In the genomic region with DNA sequence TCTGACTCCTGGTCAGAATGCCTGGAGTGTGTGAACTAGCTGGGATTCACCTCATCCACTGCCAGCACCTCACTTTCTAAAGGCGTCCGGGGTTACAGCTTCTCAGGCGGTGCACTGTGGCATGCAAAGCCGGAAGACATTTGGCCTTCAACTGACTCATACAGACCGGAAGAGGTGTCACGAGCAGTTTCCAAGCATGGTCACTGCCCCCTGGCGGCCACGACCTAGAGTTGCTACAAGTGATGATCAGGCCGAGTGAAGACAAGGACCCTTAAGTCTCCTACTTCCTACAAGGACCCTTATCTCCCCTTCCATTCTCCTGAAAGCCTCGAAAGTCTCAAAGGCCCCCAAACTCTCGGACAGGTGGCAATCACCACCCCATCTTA, we compare ENCODE assay signal across 8 mouse cellular contexts. TPM values are rescaled to one million over a fixed set of nuclear protein-coding genes. Genes with fewer than 3 reads are reported as not detected.
DNase-seq lines count a peak whose midpoint lies in the region; ATAC-seq lines count a peak whose summit lies in the region.

No protein-coding gene starts in this region.

- H3K4me2 ChIP-seq in lung, embryonic 16.5 days (ENCODE audit: low read depth, low read length) = peak overlapping the region; percentile 95

- WGBS in hindbrain, embryonic 10.5 days = under 1% methylated on average over 11 of the region's 11 CpGs
- 0% methylated on average over 11 of the region's 11 CpGs for WGBS in lung, embryonic 16.5 days

- H3K9me3 ChIP-seq in hindbrain, embryonic 10.5 days = no peaks in the 10 kb centered on the region
- no peaks in the 10 kb centered on the region for H3K9me3 ChIP-seq in lung, embryonic 16.5 days (ENCODE audit: control insufficient read depth, low read length)

- peak; percentile 92 for DNase-seq in MN1 (ENCODE audit: low spot score)
- DNase-seq in cerebellum, adult 9-10 months = peak; percentile 92
- peak; percentile 86 for DNase-seq in hindbrain, embryonic 10.5 days (ENCODE audit: low spot score)
- DNase-seq in layer of hippocampus, adult 9-11 months = peak; percentile 86
- peak; percentile 76 for DNase-seq in ovary, adult 18-20 months (ENCODE audit: low spot score)
- peak; percentile 92 for DNase-seq in thymus, postnatal 0 days (ENCODE audit: low spot score)

- no peaks in the 10 kb centered on the region for H3K27me3 ChIP-seq in hindbrain, embryonic 10.5 days (ENCODE audit: insufficient read depth, poor library complexity, severe bottlenecking)
- no peaks in the 10 kb centered on the region for H3K27me3 ChIP-seq in lung, embryonic 16.5 days (ENCODE audit: control insufficient read depth, insufficient read depth, low read depth, low read length)

- H3K9ac ChIP-seq in lung, embryonic 16.5 days (ENCODE audit: low read length) = peak overlapping the region; percentile 84

- ATAC-seq in frontal cortex, adult (ENCODE audit: low TSS enrichment) = peak; percentile 62
- ATAC-seq in lung, embryonic 16.5 days (ENCODE audit: low read depth) = peak; percentile 86

- peaks cover 26% of the 10 kb centered on the region for H3K36me3 ChIP-seq in hindbrain, embryonic 10.5 days
- peaks cover 13% of the 10 kb centered on the region for H3K36me3 ChIP-seq in lung, embryonic 16.5 days (ENCODE audit: control insufficient read depth, insufficient read depth, low read length)

- peak overlapping the region; percentile 95 for H3K27ac ChIP-seq in hindbrain, embryonic 10.5 days
- peak overlapping the region; percentile 92 for H3K27ac ChIP-seq in lung, embryonic 16.5 days (ENCODE audit: low read length)

- peak overlapping the region; percentile 80 for H3K4me3 ChIP-seq in hindbrain, embryonic 10.5 days
- peak overlapping the region; percentile 78 for H3K4me3 ChIP-seq in lung, embryonic 16.5 days (ENCODE audit: low read length)

- H3K4me1 ChIP-seq in hindbrain, embryonic 10.5 days (replicated peaks) = peaks cover 31% of the 10 kb centered on the region
- H3K4me1 ChIP-seq in lung, embryonic 16.5 days (replicated peaks; ENCODE audit: control insufficient read depth, insufficient read depth, low read length) = peaks cover 7% of the 10 kb centered on the region

RNA-seq across cellular contexts. Expression of a gene that starts 3.7 kb away (rescaled TPM):
- polyA plus RNA-seq in hindbrain, embryonic 10.5 days (2016; fragmentation: Nextera tagmentation; extraction: Ambion mirVana) = 52.9 and 56.8 TPM in 2 replicates
- polyA plus RNA-seq in lung, embryonic 16.5 days (2015; fragmentation: Nextera tagmentation; extraction: Ambion mirVana) = 49.1 and 54.6 TPM in 2 replicates
- 50.0 and 51.1 TPM in 2 replicates for polyA plus RNA-seq in thymus, postnatal 0 days (2015; fragmentation: Nextera tagmentation; extraction: Ambion mirVana)

RNA-seq across cellular contexts. Expression of a gene that starts 10.7 kb away (rescaled TPM):
- polyA plus RNA-seq in hindbrain, embryonic 10.5 days (2016; fragmentation: Nextera tagmentation; extraction: Ambion mirVana) = 65.0 and 77.1 TPM in 2 replicates
- polyA plus RNA-seq in lung, embryonic 16.5 days (2015; fragmentation: Nextera tagmentation; extraction: Ambion mirVana) = 59.1 and 59.3 TPM in 2 replicates
- polyA plus RNA-seq in thymus, postnatal 0 days (2015; fragmentation: Nextera tagmentation; extraction: Ambion mirVana) = 51.7 and 55.3 TPM in 2 replicates

RNA-seq across cellular contexts. Expression of a gene that starts 11.6 kb away (rescaled TPM):
- 36.9 and 45.4 TPM in 2 replicates for polyA plus RNA-seq in hindbrain, embryonic 10.5 days (2016; fragmentation: Nextera tagmentation; extraction: Ambion mirVana)
- 34.9 and 37.2 TPM in 2 replicates for polyA plus RNA-seq in lung, embryonic 16.5 days (2015; fragmentation: Nextera tagmentation; extraction: Ambion mirVana)
- polyA plus RNA-seq in thymus, postnatal 0 days (2015; fragmentation: Nextera tagmentation; extraction: Ambion mirVana) = 23.3 and 35.0 TPM in 2 replicates

RNA-seq across cellular contexts. Expression of a gene that starts 18.0 kb away (rescaled TPM):
- polyA plus RNA-seq in hindbrain, embryonic 10.5 days (2016; fragmentation: Nextera tagmentation; extraction: Ambion mirVana) = 36.1 and 72.6 TPM in 2 replicates
- polyA plus RNA-seq in lung, embryonic 16.5 days (2015; fragmentation: Nextera tagmentation; extraction: Ambion mirVana) = 30.1 and 31.0 TPM in 2 replicates
- 9.4 and 12.1 TPM in 2 replicates for polyA plus RNA-seq in thymus, postnatal 0 days (2015; fragmentation: Nextera tagmentation; extraction: Ambion mirVana)

Comparison
In these comparisons a context has a peak if more than half of its experiments do, and no peak if none do; other contexts are left out.
1. Peak in every context shown above with its lines: DNase-seq, ATAC-seq, H3K4me3 ChIP-seq and H3K27ac ChIP-seq.